Mouse (Mus musculus) forebrain, embryonic 10.5 days (tissue): ENCODE results near the gene Pign. TPM values are rescaled to one million over a fixed set of nuclear protein-coding genes. Genes with fewer than 3 reads are reported as not detected.
A peak's percentile ranks its signal among the peaks of the same experiment; 100 is the strongest.

Experiments used
- DNase-seq: peaks from one replicate; pipeline ENCODE4 v3.0.0-alpha.2; 2017; ENCODE audit warnings: low spot score; ENCODE audit errors: extremely low spot score
- H3K27ac ChIP-seq: fragments of 300-500 bp; sonication (generic); 2 replicates; pipeline ENCODE4 v1.5.1; 2016; ENCODE audit warnings: mild to moderate bottlenecking
- H3K27me3 ChIP-seq: fragments of 300-500 bp; sonication (generic); 2 replicates; pipeline ENCODE4 v1.6.1; 2016; ENCODE audit warnings: mild to moderate bottlenecking; ENCODE audit not compliant: poor library complexity, severe bottlenecking
- H3K36me3 ChIP-seq: fragments of 300-500 bp; sonication (generic); replicated peaks from 2 replicates; pipeline ENCODE4 v1.6.1; 2016; ENCODE audit warnings: mild to moderate bottlenecking, moderate library complexity
- H3K4me1 ChIP-seq: fragments of 300-500 bp; sonication (generic); 2 replicates; pipeline ENCODE4 v1.6.1; 2016
- H3K4me3 ChIP-seq: fragments of 300-500 bp; sonication (generic); 2 replicates; pipeline ENCODE4 v1.5.1; 2016; ENCODE audit warnings: mild to moderate bottlenecking, moderate library complexity
- H3K9me3 ChIP-seq: fragments of 300-500 bp; sonication (generic); 2 replicates; pipeline ENCODE4 v1.6.1; 2016; ENCODE audit warnings: mild to moderate bottlenecking, moderate library complexity
- WGBS: fragments of 180-500 bp; shearing (Covaris S2); methylation state at CpG from one replicate; pipeline ENCODE4 v1.1.7; 2016; 5-methylcytosine and 5-hydroxymethylcytosine counted together
- polyA plus RNA-seq: library from polyadenylated mRNA; unstranded; fragments of >200 nt; fragmentation: Nextera tagmentation; extraction: Ambion mirVana; gene quantifications from 2 replicates; pipeline ENCODE4 v1.2.1, GENCODE M21; 2016

Pign gene
- 11.3 and 13.0 TPM in 2 replicates for polyA plus RNA-seq

GRCm38 (mm10) chr1:105663171-105663961 is at the start of gene Pign, which contains the start of gene Relch:
Pign (minus strand) TSS chr1:105663677.
Relch (plus strand) TSS chr1:105663861.
- peak; percentile 99 for DNase-seq
- under 1% methylated on average over 41 of the region's 41 CpGs for WGBS
- no peaks in the 10 kb centered on the region for H3K9me3 ChIP-seq

DNA sequence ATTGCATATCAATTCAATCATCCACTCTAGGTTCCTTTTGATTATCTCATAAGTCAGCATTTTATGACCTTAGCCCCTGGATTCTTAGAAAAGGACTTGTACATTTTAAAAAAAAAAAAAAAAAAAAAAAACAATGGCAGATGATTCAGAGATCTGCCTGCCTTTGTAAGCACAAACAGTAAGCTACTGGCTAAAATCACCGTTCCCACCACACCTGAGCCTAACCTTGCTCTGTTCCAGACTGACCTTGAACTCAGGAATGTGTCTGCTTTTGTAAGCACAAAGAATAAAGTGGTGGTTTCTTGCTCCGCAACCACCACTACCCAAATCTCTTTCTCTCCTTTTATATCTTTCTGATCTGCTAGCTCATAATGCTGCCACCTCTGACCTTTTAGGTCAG is 49.3 kb upstream of the Pign start:
- Histone ChIP-seq H3K36me3 (peaks cover 30% of the 10 kb centered on the region), H3K27me3 (no peaks in the 10 kb centered on the region), H3K9me3 (no peaks in the 10 kb centered on the region), H3K27ac (no peak overlapping the region), H3K4me3 (no peak overlapping the region), H3K4me1 (no peaks in the 10 kb centered on the region)
- DNase-seq = no peak
- WGBS = 100% methylated on average over 2 of the region's 2 CpGs

More at GRCm38 (mm10) chr1:105663171-105663961, at the start of gene Pign, which contains the start of gene Relch:
- Histone ChIP-seq H3K4me3 (peak within 1 kb of the TSS; percentile 95), H3K4me1 (peaks cover 38% of the 10 kb centered on the region), H3K27me3 (no peaks in the 10 kb centered on the region), H3K27ac (peak within 1 kb of the TSS; percentile 89), H3K36me3 (peaks cover 9% of the 10 kb centered on the region; the same call in 1 of the 2 replicates)

DNA sequence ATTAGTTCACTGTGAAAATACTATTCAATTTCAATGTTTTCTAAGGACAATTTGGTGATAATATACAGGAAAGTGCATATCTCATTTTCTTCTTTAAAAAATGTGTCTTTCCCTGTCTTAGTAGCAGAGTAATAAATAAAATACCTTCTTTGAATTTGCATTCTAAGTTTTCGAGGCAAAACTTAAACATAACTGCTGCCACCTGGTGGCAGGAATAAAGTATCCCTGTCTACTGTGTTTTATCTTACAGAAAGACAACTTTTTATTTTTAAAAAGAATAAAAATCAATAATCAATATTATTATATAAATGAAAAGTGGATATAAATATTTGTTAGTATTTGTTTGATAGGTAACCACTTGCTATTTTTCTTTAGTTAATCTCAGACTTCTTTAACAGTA is 47.8 kb upstream of the Pign start:
- H3K36me3 ChIP-seq = peaks cover 38% of the 10 kb centered on the region
- H3K27me3 ChIP-seq = no peaks in the 10 kb centered on the region
- no peak overlapping the region for H3K4me3 ChIP-seq
- 68% methylated on average over 1 of the region's 1 CpGs for WGBS
- H3K9me3 ChIP-seq = no peaks in the 10 kb centered on the region
- H3K27ac ChIP-seq = no peak overlapping the region
- no peak for DNase-seq
- no peaks in the 10 kb centered on the region for H3K4me1 ChIP-seq

- Histone ChIP-seq H3K4me3 (no peak overlapping the region), H3K27me3 (no peaks in the 10 kb centered on the region), H3K9me3 (no peaks in the 10 kb centered on the region), H3K36me3 (peaks cover 31% of the 10 kb centered on the region), H3K27ac (no peak overlapping the region), H3K4me1 (no peaks in the 10 kb centered on the region)
- no peak for DNase-seq
- 88% methylated on average over 2 of the region's 2 CpGs for WGBS
These were observed 45.9 kb upstream of the Pign start for GRCm38 (mm10) chr1:105709415-105709814.

DNA sequence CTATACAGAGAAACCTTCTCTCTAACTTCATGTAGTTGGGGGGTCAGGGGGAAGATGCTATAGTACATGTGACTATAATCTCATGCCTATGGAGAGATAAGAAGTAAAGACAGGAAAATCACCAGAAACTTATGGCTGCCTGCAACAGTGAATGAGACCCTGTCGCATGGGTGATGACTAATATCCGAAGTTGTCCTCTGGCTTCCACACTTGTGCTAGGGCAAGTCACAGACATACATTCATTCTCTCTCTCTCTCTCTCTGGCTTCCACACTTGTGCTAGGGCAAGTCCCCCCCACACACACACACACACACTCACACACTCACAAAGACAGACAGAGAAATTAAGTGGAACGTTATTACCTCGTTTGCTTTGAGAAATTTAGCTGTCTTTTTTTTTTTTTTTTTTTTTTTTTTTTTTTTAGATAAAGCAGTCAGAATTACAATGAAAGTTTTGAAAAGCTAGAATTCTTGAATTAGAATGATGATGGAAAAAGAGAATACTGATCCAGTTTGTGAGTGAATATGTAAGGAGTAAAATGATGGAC is 37.6 kb upstream of the Pign start:
- no peaks in the 10 kb centered on the region for H3K4me1 ChIP-seq
- WGBS = 96% methylated on average over 4 of the region's 4 CpGs
- DNase-seq = no peak
- H3K9me3 ChIP-seq = no peaks in the 10 kb centered on the region
- H3K4me3 ChIP-seq = no peak overlapping the region
- no peaks in the 10 kb centered on the region for H3K27me3 ChIP-seq
- no peak overlapping the region for H3K27ac ChIP-seq
- peaks cover 18% of the 10 kb centered on the region for H3K36me3 ChIP-seq

DNA sequence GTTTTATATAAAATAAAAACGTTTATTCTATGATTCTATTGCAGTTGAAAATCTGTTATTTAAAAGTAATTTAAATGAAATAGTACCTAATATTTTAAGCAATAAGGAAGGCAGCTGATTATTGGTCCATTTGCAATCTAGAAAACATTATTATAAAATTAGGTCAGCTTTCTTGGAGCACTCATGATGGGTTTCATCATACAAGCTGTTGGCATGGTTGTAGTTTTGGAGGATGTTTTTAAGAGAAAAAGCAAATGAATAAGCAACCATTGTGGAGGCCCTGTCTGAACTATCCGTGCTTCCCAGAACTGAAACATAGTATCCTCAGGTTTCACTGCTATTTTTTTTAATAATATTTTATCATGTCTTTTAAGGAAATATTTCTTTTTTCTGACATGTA is 32.1 kb upstream of the Pign start:
- no peak overlapping the region for H3K27ac ChIP-seq
- H3K4me1 ChIP-seq = no peaks in the 10 kb centered on the region
- peaks cover 15% of the 10 kb centered on the region for H3K36me3 ChIP-seq
- H3K4me3 ChIP-seq = no peak overlapping the region
- H3K27me3 ChIP-seq = no peaks in the 10 kb centered on the region
- H3K9me3 ChIP-seq = no peaks in the 10 kb centered on the region
- DNase-seq = no peak
- WGBS = 84% methylated on average over 2 of the region's 2 CpGs

DNA sequence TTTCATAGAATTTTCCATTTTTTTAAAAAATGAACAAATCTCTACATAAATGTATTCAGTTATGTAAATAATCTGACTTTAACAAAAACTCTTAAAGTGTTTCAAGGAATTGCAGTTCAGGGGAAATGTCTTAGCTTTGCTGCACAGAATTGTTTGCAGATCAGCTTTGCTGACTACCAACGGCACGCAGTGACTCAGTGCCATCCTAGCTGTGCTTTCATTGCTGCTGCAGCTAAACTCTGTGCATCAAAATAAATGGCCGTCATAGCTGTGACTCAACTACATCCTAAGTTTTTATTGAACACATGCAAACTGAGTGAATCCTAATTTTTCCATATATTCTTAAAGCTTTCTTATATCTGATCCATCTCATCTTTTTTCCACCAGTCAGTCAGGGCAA is 22.0 kb upstream of the Pign start:
- Histone ChIP-seq H3K27ac (no peak overlapping the region), H3K9me3 (no peaks in the 10 kb centered on the region), H3K4me3 (no peak overlapping the region), H3K36me3 (0 out of 2 replicates have a peak, but pooled peaks cover 5% of the 10 kb centered on the region), H3K4me1 (no peaks in the 10 kb centered on the region), H3K27me3 (no peaks in the 10 kb centered on the region)
- no peak for DNase-seq
- WGBS = 91% methylated on average over 3 of the region's 3 CpGs

- no peaks in the 10 kb centered on the region for H3K27me3 ChIP-seq
- no peak overlapping the region for H3K27ac ChIP-seq
- DNase-seq = no peak
- no peaks in the 10 kb centered on the region for H3K9me3 ChIP-seq
- peaks cover 5% of the 10 kb centered on the region; the same call in 1 of the 2 replicates for H3K36me3 ChIP-seq
- H3K4me3 ChIP-seq = no peak overlapping the region
- no peaks in the 10 kb centered on the region for H3K4me1 ChIP-seq
- 83% methylated on average over 1 of the region's 1 CpGs for WGBS
These were observed 17.1 kb upstream of the Pign start for GRCm38 (mm10) chr1:105680587-105680986.

- H3K9me3 ChIP-seq = no peaks in the 10 kb centered on the region
- no peaks in the 10 kb centered on the region for H3K27me3 ChIP-seq
- 97% methylated on average over 2 of the region's 2 CpGs for WGBS
- peaks cover 3% of the 10 kb centered on the region; the same call in 1 of the 2 replicates for H3K36me3 ChIP-seq
- no peak overlapping the region for H3K4me3 ChIP-seq
- no peak for DNase-seq
- H3K4me1 ChIP-seq = no peaks in the 10 kb centered on the region
- H3K27ac ChIP-seq = no peak overlapping the region
These were observed 11.3 kb upstream of the Pign start for GRCm38 (mm10) chr1:105674763-105675162.

DNA sequence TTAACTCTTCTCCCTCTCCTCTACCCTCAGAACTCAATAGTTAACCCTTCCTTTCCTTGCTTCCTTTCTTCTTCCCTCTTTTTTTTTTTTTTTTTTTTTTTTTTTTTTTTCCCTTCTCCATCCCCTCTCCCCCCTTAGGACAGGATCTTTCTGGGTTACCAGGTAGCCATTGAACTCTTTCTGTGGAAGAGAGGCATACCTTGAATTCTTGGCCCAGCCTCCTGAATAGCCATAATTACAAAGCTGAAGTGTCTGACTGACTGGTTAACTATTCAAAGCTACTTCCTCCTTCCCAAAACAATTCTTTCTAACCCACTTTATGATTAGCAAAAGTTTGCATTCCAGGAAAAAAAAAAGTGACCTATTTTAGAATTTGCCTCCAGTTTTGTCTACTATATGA is 6.2 kb upstream of the Pign start:
- no peak for DNase-seq
- H3K27me3 ChIP-seq = no peaks in the 10 kb centered on the region
- no peak overlapping the region for H3K4me3 ChIP-seq
- no peak overlapping the region for H3K27ac ChIP-seq
- H3K4me1 ChIP-seq = peaks cover 16% of the 10 kb centered on the region
- H3K9me3 ChIP-seq = no peaks in the 10 kb centered on the region
- H3K36me3 ChIP-seq = 0 out of 2 replicates have a peak, but pooled peaks cover 5% of the 10 kb centered on the region

GRCm38 (mm10) chr1:105663962-105664812 is 710 bp upstream of the Pign start:
- Histone ChIP-seq H3K4me3 (peak overlapping the region; percentile 95), H3K4me1 (peaks cover 38% of the 10 kb centered on the region), H3K36me3 (0 out of 2 replicates have a peak, but pooled peaks cover 5% of the 10 kb centered on the region), H3K27ac (peak overlapping the region; percentile 89), H3K9me3 (no peaks in the 10 kb centered on the region), H3K27me3 (no peaks in the 10 kb centered on the region)
- peak; percentile 25 for DNase-seq
- under 1% methylated on average over 68 of the region's 68 CpGs for WGBS

DNA sequence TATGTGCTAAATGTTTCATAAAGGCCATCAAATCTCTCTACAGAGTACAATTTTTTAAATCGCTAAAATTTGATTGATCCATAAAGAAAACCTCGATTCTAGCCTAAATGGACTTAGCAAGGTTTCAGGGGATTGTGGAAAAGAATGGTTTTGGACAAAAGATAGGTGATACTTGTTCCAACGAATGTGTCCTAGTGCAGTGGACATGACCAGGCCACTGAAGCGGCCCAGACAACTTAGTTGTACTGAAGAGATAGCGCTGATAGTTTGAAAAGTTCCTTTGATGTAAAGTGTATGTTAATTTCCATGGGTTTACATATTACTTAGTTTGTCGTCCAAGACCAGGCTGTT is 682 bp downstream of the Pign start:
- no peak for DNase-seq
- Histone ChIP-seq H3K36me3 (peaks cover 9% of the 10 kb centered on the region; the same call in 1 of the 2 replicates), H3K4me3 (peak overlapping the region; percentile 95), H3K9me3 (no peaks in the 10 kb centered on the region), H3K27ac (peak overlapping the region; percentile 89), H3K27me3 (no peaks in the 10 kb centered on the region), H3K4me1 (peaks cover 38% of the 10 kb centered on the region)
- 9% methylated on average over 6 of the region's 6 CpGs for WGBS
